Mouse (Mus musculus): ENCODE data around the gene Mical3. TPM values are rescaled to one million over a fixed set of nuclear protein-coding genes. Genes with fewer than 3 reads are reported as not detected.

Mical3 gene
- polyA plus RNA-seq, 1 experiment, result 63.6 TPM

DNA sequence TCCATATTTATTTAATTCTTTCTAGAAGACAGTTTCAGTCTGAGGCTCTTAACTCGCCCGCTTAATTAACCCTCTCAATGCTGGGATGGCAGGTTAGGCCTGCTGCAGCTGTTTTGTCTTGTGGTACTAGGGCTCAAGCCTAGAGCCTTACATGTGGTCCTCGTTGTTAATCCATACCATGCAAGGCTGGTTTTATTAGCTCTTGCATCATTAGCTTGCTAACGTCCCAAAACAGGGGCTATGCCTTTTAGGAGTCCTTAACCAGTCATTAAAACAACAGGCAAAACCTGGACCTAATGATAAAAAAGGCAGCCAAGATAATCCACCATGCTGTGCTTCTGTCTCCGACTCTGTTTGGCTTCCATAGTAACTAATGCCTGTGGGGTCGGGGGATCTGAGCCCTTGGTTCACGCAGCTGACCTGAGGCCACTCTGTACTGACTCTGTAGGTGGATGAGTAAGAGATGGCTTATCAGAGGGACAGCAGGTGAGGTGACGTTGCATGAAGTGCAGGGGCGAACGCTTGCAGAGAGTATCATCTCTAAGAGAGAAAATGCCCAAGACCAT is 104.7 kb downstream of the Mical3 start:
- no peak for DNase-seq (ENCODE audit: extremely low spot score in 1 of 2, low spot score in 1 of 2)

- no peak for DNase-seq (ENCODE audit: extremely low spot score in 1 of 2, low spot score in 1 of 2)
Measured at GRCm38 (mm10) chr6:121018147-121018546, 112.7 kb downstream of the Mical3 start.

DNA sequence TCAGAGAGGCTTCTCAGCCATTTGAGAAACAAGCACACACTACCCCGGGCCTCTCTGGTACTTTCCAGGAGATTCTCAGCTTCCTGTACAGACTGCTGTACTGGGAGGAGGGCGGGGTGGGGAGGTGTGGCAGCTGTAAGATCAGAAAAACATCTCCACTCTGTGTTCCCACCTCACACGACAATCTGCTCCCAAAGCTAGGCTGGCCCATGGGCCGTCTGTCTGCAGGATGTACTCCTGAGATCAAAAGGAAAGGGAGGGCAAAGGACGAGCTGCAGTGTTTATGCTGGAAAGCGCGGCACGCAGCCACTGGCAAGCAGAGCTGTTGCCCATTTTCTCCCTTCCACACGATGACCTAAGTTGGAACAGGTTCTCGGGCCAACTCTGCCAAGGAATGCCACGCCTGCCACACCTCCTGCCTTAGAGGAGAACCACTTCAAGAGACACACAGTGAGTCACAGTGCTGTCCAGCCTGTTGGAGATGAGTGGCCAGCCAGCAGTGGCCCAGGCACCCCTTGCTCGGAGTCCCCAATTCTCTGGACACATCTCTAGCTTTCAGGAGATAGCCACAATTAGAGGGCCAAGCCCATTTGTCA is 113.3 kb downstream of the Mical3 start:
- no peak for DNase-seq (ENCODE audit: extremely low spot score in 1 of 2, low spot score in 1 of 2)

GRCm38 (mm10) chr6:121016097-121016496 is 114.7 kb downstream of the Mical3 start:
- DNase-seq (ENCODE audit: extremely low spot score in 1 of 2, low spot score in 1 of 2), result no peak

DNA sequence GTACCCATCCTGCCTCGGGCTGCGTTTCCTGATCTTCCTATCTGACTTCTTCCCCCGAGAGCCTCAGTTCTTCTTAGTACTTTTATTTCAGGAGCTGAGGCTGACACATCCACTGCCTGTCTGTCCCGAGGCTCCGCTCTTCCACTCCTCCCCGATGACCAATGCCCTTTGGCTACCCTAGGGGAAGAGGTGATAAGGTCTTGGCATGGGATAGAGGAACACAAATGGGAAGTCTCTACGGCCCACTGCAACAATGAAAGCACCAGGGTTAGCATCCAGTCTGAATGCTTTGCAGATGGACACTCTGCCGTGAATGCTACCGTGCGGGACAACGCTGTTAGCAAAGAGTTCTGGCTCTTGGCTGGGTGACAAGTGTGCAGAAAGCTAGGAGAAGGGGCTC is 116.5 kb downstream of the Mical3 start:
- no peak for DNase-seq (ENCODE audit: extremely low spot score in 1 of 2, low spot score in 1 of 2)

GRCm38 (mm10) chr6:121013750-121014149 is 117.0 kb downstream of the Mical3 start:
- peak in 1 of 2 experiments; percentile 33 for DNase-seq (ENCODE audit: extremely low spot score in 1 of 2, low spot score in 1 of 2)

GRCm38 (mm10) chr6:121011709-121012108 is 119.1 kb downstream of the Mical3 start:
- DNase-seq (ENCODE audit: extremely low spot score in 1 of 2, low spot score in 1 of 2), result no peak

GRCm38 (mm10) chr6:121009651-121010050 is 121.1 kb downstream of the Mical3 start:
- no peak for DNase-seq (ENCODE audit: extremely low spot score in 1 of 2, low spot score in 1 of 2)

GRCm38 (mm10) chr6:121004959-121005358 is 125.8 kb downstream of the Mical3 start:
- no peak for DNase-seq (ENCODE audit: extremely low spot score in 1 of 2, low spot score in 1 of 2)

DNA sequence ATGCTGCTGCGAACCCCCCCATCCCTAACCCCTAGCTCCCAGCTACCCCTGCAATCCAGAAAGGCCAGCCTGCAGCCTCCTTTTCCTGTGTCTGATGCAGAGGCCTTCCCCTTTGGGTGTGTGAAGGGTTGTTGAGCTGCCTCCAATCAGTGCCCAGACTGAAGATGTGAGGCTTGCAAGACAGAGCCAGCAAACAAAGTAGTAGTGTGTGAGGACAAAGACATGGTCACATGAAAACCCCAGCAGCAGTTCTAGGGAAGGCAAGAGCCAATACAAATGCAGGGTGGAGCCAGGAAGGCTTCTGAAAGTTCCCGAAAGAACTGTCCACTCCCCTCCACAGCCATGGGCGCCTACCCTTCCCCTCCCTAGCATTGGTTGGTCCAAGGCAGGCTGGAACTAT is 127.8 kb downstream of the Mical3 start:
- no peak for DNase-seq (ENCODE audit: extremely low spot score in 1 of 2, low spot score in 1 of 2)

- DNase-seq (ENCODE audit: extremely low spot score in 1 of 2, low spot score in 1 of 2), result no peak
Measured at GRCm38 (mm10) chr6:120999860-121000526, 130.8 kb downstream of the Mical3 start.

DNA sequence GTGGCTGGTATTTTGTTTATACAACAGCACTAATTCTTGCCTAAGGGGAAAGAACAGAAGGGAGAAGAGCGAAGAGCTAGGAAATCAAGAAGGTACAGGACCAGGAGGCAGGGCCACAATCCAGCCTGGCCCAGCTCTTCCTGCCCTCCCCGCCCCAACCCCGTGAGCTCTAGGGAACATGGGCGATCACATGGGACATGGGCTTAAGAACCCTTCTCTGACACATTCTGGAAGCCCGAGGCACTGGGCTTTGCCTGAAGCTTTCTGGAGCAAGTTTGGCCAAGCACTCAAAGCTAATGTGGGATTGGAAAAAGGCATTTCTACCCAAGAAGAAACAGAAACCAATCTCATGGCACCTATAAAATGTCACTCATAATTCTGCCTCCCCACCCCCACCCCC is 131.7 kb downstream of the Mical3 start:
- DNase-seq (ENCODE audit: extremely low spot score in 1 of 2, low spot score in 1 of 2), result no peak

- no peak for DNase-seq (ENCODE audit: extremely low spot score in 1 of 2, low spot score in 1 of 2)
Measured at GRCm38 (mm10) chr6:120996607-120997006, 134.2 kb downstream of the Mical3 start.

- DNase-seq (ENCODE audit: extremely low spot score in 1 of 2, low spot score in 1 of 2), result no peak
Measured at GRCm38 (mm10) chr6:120995541-120995940, 135.3 kb downstream of the Mical3 start.

DNA sequence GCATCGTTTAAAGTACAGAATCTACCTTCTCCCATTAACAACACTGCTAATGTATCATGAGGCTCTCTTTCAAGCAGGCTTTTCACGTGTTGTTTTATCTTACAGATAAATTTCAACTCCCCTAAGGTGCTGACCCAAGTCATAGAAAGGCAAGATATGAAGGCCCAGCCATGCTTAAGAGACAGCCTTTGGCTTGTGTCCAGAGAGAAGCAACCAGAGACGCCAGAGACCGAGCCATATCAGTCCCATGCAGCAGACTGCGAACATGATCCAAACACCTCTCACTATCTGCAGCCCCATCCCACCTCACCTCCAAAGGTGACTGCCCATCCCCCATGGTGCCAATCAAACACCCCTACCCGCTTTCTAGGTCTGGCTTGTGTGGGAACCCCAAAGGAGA is 138.9 kb downstream of the Mical3 start:
- DNase-seq (ENCODE audit: extremely low spot score in 1 of 2, low spot score in 1 of 2), result no peak

DNA sequence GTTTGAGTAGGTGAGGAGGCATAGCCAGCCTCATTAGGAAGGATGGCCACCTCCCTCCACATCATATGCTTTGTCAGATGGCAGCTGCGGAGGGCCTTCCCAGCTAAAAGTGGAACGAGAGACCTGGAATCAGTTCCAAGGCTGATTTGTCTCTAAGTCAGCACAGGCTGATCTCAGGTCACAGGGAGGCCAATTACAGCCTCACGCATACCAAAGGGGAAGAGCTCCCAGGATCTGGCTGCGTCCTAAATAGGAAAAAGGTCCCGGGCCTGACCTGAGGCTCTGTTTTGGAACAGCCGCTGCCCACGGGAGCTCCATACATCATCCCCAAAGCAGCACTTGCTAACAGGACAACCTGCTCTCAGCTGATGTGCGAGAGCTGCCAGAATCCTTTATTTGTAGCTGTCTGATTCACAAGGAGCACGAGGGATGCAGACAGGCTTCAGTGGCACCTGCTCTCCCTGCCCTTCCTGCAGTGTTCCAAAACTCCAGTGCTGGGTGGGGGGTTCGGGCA is 143.2 kb downstream of the Mical3 start:
- peak; percentile 33 to 58 for DNase-seq (ENCODE audit: extremely low spot score in 1 of 2, low spot score in 1 of 2)

- DNase-seq (ENCODE audit: extremely low spot score in 1 of 2, low spot score in 1 of 2), result no peak
Measured at GRCm38 (mm10) chr6:120987164-120987563, 143.6 kb downstream of the Mical3 start.

GRCm38 (mm10) chr6:120986172-120986571 is 144.6 kb downstream of the Mical3 start:
- DNase-seq (ENCODE audit: extremely low spot score in 1 of 2, low spot score in 1 of 2), result no peak

DNA sequence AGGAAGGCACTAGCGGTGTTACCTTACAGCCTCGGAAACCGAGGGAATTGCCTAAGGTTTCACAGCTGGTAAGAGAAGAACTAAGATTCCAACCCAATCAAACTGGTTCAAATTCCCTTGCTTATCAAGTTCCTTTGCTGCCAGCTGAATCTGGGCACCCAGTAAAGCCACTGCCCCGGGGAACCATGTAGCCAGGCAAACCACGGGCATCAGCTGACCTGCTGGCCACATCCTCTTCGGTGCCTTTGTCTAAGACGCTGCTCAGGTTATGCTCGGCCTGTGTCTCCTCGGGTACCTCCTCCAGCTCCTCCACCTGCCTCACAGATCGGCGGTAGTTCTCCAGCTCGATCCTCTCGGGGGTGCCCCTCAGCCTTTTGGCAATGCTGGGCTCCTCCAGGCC is 148.5 kb downstream of the Mical3 start:
- no peak for DNase-seq (ENCODE audit: extremely low spot score in 1 of 2, low spot score in 1 of 2)

DNA sequence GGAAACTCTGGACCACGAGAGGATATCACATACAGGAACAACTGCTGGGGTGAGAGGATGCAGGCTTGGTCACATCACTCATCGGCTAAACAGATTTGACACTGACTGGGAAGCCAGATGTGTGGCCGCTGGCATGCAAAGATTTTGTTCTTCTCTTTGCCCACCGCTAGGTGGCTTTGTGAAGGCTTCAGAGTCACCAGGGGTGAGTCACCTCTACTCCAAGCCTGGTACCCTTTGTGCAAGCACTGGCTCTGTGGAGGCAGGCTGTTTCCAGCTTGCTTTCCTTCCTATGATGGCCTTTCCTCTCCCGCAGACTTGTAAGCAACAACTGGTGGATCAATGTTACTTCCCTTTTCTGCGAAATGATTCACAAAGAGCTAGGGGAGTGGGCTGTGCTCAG is 149.3 kb downstream of the Mical3 start:
- DNase-seq (ENCODE audit: extremely low spot score in 1 of 2, low spot score in 1 of 2), result no peak

DNA sequence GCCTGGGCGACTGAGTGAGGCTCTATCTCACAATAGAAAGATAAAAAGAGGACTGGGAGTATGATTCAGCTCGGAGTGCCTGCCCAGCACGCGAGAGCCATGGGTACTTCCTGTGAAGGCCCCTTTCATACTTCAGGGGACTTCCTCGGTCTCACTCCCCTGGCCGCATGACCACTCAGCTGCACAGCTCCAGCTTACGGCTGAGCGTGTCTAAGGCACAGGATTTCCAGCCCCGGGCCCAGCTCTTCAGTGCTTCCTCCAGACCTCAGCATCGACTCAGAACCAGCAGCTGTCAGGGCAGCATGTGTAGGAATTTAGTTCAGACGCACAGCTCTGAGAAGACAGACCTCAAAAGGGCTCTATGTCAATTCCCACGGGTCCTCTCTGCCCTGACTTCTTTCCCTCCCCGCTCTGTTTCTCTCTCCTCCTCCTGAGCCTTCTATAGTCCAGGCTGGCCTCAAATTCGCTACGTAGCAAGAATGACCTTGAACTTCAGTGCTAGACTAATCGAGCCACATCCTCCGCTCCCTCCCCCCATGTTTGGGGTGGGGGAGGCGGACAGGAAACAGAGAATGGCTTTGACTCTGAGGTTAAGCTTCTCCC is 152.7 kb downstream of the Mical3 start:
- no peak for DNase-seq (ENCODE audit: extremely low spot score in 1 of 2, low spot score in 1 of 2)

DNA sequence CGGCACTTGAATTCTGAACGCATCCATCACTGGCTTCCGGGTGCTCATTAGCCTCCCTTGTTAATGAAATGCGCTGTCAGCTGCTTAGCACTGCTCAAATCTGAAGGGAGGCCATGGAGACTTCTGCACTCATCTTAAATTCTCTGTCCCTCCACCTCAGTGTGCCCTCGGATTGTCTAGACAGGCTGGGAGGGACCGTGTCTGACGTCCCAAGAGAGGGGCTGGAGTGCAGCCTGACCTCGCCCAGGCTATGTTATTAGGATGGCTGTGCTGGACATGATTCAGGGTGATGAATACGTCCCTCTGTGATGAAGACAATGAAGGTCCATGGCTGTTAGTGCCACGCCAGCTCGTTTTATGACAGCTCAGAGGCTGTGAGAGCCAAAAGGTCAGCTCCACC is 153.8 kb downstream of the Mical3 start:
- DNase-seq (ENCODE audit: extremely low spot score in 1 of 2, low spot score in 1 of 2), result no peak

Data from frontal cortex, adult 2 months (tissue).